8 mouse cellular contexts compared by ENCODE assay signal in genomic region chr8:83698291-83698660, GRCm38 (mm10). TPM values are rescaled to one million over a fixed set of nuclear protein-coding genes. Genes with fewer than 3 reads are reported as not detected.
DNase-seq lines count a peak whose midpoint lies in the region; ATAC-seq and TF ChIP-seq lines count a peak whose summit lies in the region.

No protein-coding gene starts in this region.

- H3K27ac ChIP-seq in lung, embryonic 16.5 days (ENCODE audit: low read length): peak overlapping the region; percentile 84

- H3K9ac ChIP-seq in lung, embryonic 16.5 days (ENCODE audit: low read length): peak overlapping the region; percentile 99

- peak overlapping the region; percentile 78 for H3ac ChIP-seq in C2C12 (ENCODE audit: control insufficient read depth, insufficient read length, low read depth)

- ATAC-seq in lung, embryonic 16.5 days (ENCODE audit: low read depth): peak; percentile 12; the same call in 1 of the 2 replicates
- peak; percentile 81 for ATAC-seq in neutrophil, adult 5-6 weeks (ENCODE audit: extremely low read depth, insufficient number of reproducible peaks, low FRiP score, poor library complexity, severe bottlenecking)

- H3K9me3 ChIP-seq in lung, embryonic 16.5 days (ENCODE audit: control insufficient read depth, low read length): no peaks in the 10 kb centered on the region; the same call in 1 of the 2 replicates

- peak; percentile 72 for DNase-seq in MEL-GATA-1-ER (ENCODE audit: extremely low read depth, low read depth)
- peak; percentile 63 to 69 for DNase-seq in cerebellum, postnatal 14 days
- peak; percentile 41 for DNase-seq in heart, adult 8-10 months (ENCODE audit: low spot score)
- DNase-seq in kidney, adult 8-10 months: peak; percentile 38 to 48
- DNase-seq in layer of hippocampus, adult 11-12 months (ENCODE audit: low spot score): no peak

- H3K27me3 ChIP-seq in C2C12 (ENCODE audit: control insufficient read depth, insufficient read depth, insufficient read length): no peaks in the 10 kb centered on the region
- H3K27me3 ChIP-seq in lung, embryonic 16.5 days (ENCODE audit: control insufficient read depth, insufficient read depth, low read depth, low read length): no peaks in the 10 kb centered on the region

- peaks cover 36% of the 10 kb centered on the region for H3K79me2 ChIP-seq in C2C12 (ENCODE audit: control insufficient read depth, insufficient read depth)

- peak overlapping the region; percentile 94 for H3K4me2 ChIP-seq in lung, embryonic 16.5 days (ENCODE audit: low read depth, low read length)

- TF ChIP-seq CTCF in C2C12 (IDR thresholded peaks at IDR 0.05; ENCODE audit: control insufficient read depth, insufficient read depth, insufficient read length): no peak

- H3K36me3 ChIP-seq in C2C12 (ENCODE audit: control insufficient read depth, insufficient read depth): no peaks in the 10 kb centered on the region
- H3K36me3 ChIP-seq in lung, embryonic 16.5 days (ENCODE audit: control insufficient read depth, insufficient read depth, low read length): no peaks in the 10 kb centered on the region

- WGBS in lung, embryonic 16.5 days: 4% methylated on average over 15 of the region's 15 CpGs

- H3K4me3 ChIP-seq in C2C12 (ENCODE audit: insufficient read depth, poor library complexity, severe bottlenecking): peak overlapping the region; percentile 59
- peak overlapping the region; percentile 92 for H3K4me3 ChIP-seq in lung, embryonic 16.5 days (ENCODE audit: low read length)

- peaks cover 5% of the 10 kb centered on the region for H3K79me3 ChIP-seq in C2C12 (ENCODE audit: low read depth)

- H3K4me1 ChIP-seq in lung, embryonic 16.5 days (replicated peaks; ENCODE audit: control insufficient read depth, insufficient read depth, low read length): peaks cover 19% of the 10 kb centered on the region

TF ChIP-seq in C2C12, 6 proteins besides CTCF, POLR2A, EP300 and RAD21:
- TF ChIP-seq FOSL1 (IDR thresholded peaks at IDR 0.05; ENCODE audit: insufficient read depth, low read length, poor library complexity, severe bottlenecking) (no peak), MAX (IDR thresholded peaks at IDR 0.05) (no peak), MYOD1 (IDR thresholded peaks at IDR 0.05; ENCODE audit: control insufficient read depth, insufficient read length, low read depth) (no peak), USF1 (IDR thresholded peaks at IDR 0.05; ENCODE audit: low read depth) (no peak)

RNA-seq across cellular contexts. Expression of gene Pkn1, which starts 0.7 kb away (rescaled TPM):
- 26.6 TPM for polyA plus RNA-seq in C2C12 (2012; fragmentation: generic; extraction: Trizol)
- total RNA-seq in heart, adult 8-10 months (2022): 10 to 100 TPM; 44.0 to 47.6 (median 46.6) TPM
- polyA plus RNA-seq in lung, embryonic 16.5 days (2015; fragmentation: Nextera tagmentation; extraction: Ambion mirVana): 27.2 and 31.8 TPM in 2 replicates
- total RNA-seq in neutrophil, adult 5-6 weeks (2017): 321 and 387 TPM in 2 replicates

RNA-seq across cellular contexts. Expression of gene Ddx39, which starts 16.7 kb away (rescaled TPM):
- polyA plus RNA-seq in C2C12 (2012; fragmentation: generic; extraction: Trizol): 271 TPM
- total RNA-seq in heart, adult 8-10 months (2022): 10 to 100 TPM; 14.2 to 17.0 (median 15.4) TPM
- 150 and 158 TPM in 2 replicates for polyA plus RNA-seq in lung, embryonic 16.5 days (2015; fragmentation: Nextera tagmentation; extraction: Ambion mirVana)
- 47.5 and 56.8 TPM in 2 replicates for total RNA-seq in neutrophil, adult 5-6 weeks (2017)

RNA-seq across cellular contexts. Expression of gene Ptger1, which starts 31.8 kb away (rescaled TPM):
- 0.56 TPM for polyA plus RNA-seq in C2C12 (2012; fragmentation: generic; extraction: Trizol)
- under 1 TPM; 0.17 to 0.57 (median 0.26) TPM for total RNA-seq in heart, adult 8-10 months (2022)
- polyA plus RNA-seq in lung, embryonic 16.5 days (2015; fragmentation: Nextera tagmentation; extraction: Ambion mirVana): 1.4 TPM in 2 replicates
- total RNA-seq in neutrophil, adult 5-6 weeks (2017): 7.2 and 10.8 TPM in 2 replicates

RNA-seq across cellular contexts. Expression of gene Adgre5, which starts 42.9 kb away (rescaled TPM):
- 114 TPM for polyA plus RNA-seq in C2C12 (2012; fragmentation: generic; extraction: Trizol)
- total RNA-seq in heart, adult 8-10 months (2022): 10 to 100 TPM; 42.4 to 50.4 (median 43.5) TPM
- polyA plus RNA-seq in lung, embryonic 16.5 days (2015; fragmentation: Nextera tagmentation; extraction: Ambion mirVana): 77.6 and 78.2 TPM in 2 replicates
- total RNA-seq in neutrophil, adult 5-6 weeks (2017): 1,105 and 1,130 TPM in 2 replicates

RNA-seq across cellular contexts. Expression of gene Gipc1, which starts 45.8 kb away (rescaled TPM):
- 81.8 TPM for polyA plus RNA-seq in C2C12 (2012; fragmentation: generic; extraction: Trizol)
- total RNA-seq in heart, adult 8-10 months (2022): 10 to 100 TPM; 21.4 to 25.1 (median 23.3) TPM
- 178 and 190 TPM in 2 replicates for polyA plus RNA-seq in lung, embryonic 16.5 days (2015; fragmentation: Nextera tagmentation; extraction: Ambion mirVana)
- total RNA-seq in neutrophil, adult 5-6 weeks (2017): 7.4 and 9.8 TPM in 2 replicates
